Mouse (Mus musculus) G1E (cell line): Measurements from ENCODE around the gene Rufy3.

ENCODE experiments used
- CTCF ChIP-seq: IDR thresholded peaks from 2 replicates; pipeline ENCODE4 v1.5.1; 2012; ENCODE audit warnings: low read depth, low read length, inconsistent platforms, mixed read lengths
- GATA1 ChIP-seq: IDR thresholded peaks from 2 replicates; pipeline ENCODE4 v1.6.1; 2012; ENCODE audit warnings: borderline replicate concordance, low read length, inconsistent platforms, mixed read lengths

GRCm38 (mm10) chr5:88657868-88658267 lies 93.0 kb downstream of the Rufy3 start:
- no peak for TF ChIP-seq CTCF
- no peak for TF ChIP-seq GATA1
